Mouse (Mus musculus) cerebellum, postnatal 36 days (tissue): Measurements from ENCODE around the gene Optc.
A peak's percentile ranks its signal among the peaks of the same experiment; 100 is the strongest.

Experiments
- DNase-seq, 2 experiments: peaks; one replicate each; pipeline ENCODE4 v3.0.0; 2021 to 2022; ENCODE audit warnings: mixed read lengths in 2 of 2

The Optc gene

DNA sequence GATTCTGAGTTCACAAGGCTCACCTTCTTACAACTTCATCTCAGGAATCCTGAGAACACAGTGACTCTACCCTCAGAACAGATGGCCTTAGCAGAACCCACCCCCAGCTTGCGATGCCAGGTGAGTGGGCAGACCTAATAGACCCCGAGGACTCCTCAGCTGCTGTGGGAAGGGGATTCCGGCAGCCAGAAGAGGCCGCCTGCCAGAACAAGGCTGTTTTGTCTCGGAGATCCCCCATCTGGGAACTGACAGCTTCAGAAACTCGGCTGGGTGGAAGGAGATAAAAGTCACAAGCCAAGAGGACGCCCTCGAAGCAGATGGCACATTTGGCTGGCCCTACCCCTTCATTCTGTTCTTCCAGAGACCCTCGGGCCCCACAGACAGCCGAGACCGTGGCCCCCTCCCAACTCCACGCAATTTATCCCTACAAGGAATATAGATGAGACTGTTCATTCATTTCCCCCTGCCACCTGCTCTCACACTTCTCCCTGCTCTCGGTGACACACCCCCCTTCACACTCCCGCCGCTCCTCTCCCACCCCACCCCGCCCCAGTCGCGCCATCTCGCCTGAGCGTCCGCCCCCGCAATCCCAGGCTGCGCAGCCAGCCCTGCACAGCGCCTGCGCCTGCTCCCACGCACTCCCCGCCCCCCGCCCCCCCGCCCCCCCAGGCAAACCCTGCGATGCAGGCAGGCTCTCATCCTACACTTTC, at the start of gene Optc:
Gene Optc (minus strand): TSS at position 51 of the 710 bp plus-strand sequence.
- DNase-seq, result peak; percentile 66 to 78

DNA sequence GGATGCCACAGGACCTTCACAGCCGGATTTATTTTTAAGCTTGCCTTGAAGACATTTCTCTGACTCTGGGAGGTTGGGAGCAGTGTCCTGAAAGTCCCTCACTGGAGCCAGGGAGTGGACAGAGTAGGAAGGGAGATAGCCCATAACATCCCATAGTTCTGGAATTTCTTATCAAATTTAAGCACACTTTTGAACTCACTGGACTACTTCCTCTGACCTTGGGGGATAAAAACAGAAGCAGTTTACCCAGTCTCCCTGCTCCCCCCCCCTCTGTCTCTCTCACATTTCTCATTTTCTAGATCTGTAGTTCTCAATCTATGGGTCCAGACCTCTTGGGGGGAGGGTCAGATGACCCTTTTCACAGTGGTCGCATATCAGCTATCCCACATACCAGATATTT, 46.2 kb upstream of the Optc start:
- DNase-seq, result no peak

DNA sequence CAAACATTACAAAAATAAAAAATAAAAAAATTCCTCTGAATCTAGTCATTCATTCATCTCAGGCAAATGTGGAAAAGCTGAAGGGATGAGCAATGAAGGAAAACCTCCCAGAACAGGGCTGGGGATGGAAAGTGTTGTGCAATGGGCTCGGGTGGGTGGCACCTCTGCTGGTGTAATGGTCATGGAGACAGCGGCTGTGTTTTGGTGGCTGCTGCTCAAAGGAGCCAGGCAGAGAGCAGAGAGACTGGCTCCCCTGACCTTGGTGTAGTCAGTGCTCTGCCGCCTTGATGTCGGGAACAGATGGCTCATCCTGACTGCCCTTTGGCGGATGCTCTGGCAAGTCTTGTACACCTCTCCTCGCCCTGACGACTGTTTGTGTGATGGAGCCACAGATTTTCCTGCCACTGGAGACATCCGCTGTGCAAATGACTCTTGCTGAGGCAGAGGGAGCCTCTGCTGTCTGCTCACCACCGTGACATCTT, 45.5 kb upstream of the Optc start:
- peak; percentile 65 to 68 for DNase-seq

DNA sequence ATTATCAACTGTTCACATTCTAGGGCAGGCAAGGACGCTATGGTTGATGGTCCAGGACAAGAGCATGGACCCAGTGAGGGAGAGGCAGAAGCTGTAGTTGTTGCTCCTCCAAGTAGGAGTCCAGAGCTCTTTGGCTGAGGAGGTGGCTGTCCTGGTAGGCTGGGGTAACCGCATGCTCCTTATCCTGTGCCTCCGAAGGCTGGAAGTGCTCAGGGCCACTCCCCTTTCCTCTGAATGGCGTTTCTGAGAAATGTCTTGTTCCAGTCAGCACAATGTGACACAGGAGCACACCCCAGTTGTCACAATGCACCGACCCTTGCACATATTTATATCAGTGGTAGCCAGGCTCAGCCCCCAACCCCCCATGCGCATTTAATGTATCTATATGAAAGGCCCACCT, 43.8 kb upstream of the Optc start:
- no peak for DNase-seq

DNA sequence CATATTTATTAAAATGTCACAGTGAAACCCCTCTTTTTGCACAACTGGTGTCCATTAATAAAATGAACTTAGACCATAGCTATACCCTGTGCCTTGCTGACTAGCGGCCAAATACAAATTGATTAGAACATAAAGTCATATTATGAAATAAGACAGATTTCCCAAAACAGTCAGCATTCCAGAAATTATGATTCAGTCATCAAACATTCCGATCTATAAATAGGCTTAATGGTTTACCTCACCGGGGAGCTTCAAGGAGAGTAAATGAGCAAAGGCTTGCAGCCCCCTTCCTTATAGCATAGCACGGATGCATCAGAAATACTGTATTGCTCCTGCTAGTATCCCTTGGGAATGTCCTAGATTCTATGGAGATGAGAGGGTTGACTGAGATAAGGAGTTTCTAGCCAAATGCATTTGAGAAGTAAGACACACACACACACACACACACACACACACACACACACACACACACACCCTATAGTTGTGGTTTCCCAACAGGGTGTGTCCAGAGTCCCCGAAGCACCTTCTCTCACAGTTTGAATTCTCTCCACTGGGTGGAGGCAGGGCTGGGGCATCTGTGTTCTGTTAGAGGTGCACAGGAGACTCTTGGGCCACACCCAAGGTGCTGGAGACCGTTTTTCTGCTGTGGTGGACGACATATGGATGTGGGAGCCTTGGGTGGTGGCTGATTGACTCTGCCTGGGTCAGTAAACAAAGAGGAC, 42.4 kb upstream of the Optc start:
- DNase-seq, result no peak

DNA sequence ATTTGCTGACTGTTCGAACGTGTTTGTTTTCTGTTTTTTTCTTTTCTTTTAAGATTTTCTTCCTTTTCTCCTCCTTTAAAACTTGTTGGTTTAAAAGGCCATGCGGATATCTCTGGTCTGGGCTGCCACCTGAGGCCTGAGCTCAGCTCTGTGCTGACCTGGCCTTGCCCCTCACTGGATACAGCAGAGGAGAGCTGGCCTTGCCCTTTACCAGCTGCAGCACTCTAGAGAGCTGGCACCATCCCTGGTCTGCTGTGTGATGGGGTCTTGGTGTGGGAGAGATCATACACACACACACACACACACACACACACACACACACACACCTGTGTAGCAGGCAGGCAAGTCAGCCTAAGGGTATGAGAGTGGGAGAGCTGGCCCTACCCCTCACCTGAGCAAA, 37.3 kb upstream of the Optc start:
- DNase-seq, result no peak

DNA sequence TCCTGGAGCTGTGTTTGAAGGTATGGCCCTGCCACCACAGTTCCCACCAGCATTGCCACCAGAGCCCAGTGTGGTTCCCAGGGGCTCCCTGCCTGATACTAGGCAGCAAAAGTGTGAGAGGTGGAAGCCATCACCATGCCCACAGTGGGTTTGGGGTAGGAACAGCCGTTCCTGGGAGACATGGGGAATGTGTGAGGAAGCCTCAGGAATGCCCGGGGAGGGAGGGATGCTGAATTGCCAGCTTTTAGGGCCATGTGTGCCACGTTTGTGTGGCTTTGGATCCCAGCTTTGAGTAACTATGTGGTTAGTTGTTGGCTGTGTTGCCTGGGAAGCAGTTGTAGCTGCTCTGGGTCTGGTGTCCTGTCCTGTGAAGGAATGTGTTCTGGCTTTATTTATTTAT, 34.1 kb upstream of the Optc start:
- DNase-seq, result no peak

DNA sequence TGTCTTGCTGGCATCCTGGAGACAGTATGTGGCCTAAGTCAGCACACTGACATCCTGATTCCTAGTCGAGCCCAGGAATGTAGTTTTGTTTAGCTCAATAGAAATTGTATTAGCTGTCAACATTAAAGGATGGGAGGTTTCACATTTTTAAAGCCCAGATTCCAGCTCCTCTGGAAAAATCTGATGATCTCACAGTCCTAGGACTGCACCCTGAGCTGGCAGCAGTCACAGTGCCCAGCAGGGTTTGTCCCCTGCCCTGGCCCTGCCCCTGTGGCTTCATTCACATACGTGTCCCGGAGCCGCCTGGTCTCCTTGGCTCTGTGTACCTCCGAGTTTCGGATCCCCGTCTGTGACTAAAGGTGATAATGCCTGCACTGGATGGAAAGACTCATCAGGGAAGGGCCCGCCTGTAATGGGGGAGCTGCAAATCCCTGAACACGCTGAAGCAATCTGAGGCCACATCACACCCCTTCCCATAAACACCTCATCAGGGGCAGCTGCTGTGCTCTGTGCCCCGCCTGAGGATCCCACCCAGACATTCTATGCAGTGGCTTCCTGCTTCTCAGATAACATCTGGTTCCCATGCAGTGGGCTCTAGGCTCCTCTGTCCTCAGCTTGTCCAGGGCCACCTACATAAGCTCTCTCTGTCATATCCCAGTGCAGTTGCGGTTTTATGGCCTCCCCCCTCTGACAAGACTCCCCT, 33.5 kb upstream of the Optc start:
- DNase-seq, result no peak

DNA sequence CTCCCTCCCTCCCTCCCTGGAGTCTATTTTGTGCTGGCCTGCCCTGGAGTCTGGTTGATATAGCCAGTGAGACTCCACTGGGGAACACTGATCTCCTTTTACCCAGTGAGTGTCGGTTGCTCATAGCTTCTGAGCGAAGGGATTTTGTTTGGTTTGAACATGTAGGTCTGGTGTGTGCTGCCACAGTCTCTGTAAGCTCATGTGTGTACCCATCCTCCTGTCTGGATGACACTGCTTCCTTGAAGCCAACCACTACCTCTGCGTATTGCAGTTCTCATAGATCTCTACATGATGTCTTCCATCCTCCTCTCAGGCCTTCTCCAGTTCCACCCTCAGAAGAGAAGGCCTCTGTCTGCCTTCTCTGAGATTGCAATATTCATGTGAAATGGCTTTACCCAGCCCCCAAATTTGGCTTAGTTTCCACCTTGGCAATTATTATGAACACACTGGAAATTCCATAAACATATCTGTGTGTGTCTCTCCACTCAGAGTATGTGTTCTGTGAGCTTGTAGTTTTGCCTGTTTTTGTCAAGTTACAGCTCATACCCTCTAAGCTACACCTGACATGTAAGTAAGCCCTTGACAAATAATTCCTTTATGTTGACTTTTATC, 32.8 kb upstream of the Optc start:
- DNase-seq, result no peak

DNA sequence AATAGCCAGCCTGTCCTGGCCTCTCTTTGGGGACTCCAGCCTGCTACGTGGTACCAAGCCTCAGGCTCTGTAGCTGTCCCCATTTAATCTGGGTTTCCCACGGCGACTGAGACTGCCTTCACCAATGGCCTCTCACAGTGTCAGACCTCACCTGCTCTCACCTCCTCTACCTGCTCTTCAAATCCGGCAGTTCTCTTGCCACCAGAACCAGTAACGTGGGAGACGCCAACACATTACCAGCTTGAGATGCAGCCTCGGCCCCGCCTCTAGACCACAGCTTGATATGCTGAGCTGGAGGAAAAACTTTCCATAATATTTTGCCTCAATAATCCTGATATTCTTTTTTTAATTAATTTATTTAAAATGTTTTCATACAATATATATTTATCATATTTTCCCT, 31.9 kb upstream of the Optc start:
- DNase-seq, result no peak

DNA sequence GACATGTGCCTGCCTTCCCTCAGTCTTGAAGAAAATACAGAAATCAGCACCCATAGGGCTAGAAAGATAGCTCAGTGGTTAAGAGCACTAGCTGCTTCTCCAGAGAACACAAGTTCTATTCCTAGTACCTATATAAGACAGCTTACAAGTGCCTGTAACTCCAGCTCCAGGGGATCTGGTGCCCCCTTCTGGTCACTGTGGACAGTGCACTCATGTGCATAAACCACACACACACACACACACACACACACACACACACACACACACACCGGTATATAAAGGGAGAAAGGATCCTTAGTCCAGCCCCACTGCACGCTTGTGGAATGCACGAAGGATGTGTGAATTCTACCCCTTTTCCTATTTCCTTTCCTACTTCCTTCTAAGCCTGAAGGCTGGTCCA, 28.4 kb upstream of the Optc start:
- no peak for DNase-seq

DNA sequence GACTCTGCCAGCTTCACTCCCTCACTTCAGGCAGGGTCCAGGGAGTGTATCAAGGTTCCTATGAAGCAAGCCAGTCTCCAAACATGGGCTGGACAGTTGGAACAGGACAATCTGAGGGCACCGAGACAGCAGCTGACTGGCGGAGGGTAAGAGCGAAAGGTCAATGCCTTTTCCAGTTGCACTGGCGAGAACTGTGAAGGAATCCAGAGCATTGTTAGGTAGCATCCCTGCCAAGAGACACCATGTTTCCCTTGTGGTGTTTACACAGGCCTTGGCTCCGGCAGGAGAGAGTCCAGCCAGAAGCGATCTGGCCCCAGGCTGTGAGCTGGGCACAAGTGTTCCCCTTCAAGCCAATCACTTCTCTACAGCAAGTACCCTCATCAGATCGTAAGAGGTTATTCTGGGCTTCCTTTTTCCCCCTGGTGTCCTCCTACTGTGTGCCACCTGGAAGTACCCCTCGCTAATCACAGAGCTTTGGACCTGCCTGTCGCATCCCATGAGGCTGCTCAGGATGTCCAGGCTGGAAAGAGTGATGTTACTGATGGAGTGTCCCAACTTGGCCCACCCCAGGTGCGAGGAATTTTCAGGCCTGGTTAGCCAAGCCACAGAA, 26.7 kb upstream of the Optc start:
- DNase-seq, result peak; percentile 37 to 38

DNA sequence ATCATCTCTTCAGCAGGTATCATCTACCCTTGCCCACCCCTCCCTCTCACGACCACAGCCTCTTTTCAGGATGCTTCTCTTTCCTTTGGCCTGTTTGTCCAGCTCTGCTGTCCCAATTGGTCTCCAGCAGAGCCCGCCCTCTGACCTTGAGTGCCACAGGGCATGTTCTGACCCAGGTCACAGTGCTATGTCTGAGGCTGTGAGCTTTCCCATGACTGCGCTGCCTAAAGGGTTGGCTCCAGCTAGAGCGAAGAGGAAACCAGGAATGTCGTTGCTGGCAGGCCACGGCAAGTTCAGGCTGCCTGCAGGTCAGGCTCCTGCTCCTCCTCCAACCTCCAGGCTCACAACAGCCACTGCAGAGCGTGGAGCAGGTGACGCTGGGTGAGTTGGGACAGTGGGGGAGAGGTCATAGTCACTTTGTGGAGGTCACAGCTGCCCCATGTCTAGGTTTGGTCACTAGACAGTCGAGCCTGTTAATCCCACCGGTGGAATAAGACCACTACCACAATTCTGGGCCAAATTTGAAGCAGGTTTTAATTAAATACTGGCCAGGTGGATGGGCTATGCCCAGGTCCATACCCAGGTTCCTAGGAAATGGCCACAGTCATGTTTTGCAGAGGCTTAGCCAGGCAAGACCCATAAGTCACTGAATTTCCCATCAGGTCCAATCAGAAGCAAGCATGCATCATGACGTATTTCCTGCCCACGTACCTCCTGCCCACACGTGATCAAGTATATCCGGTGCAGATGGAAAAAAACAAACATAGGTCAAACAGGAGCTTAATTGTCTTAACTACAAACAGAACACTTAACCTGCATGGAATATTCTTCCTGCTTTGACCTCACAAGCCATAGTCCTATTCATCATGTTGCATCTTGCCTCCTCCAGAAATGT, 25.7 kb upstream of the Optc start:
- DNase-seq, result no peak

DNA sequence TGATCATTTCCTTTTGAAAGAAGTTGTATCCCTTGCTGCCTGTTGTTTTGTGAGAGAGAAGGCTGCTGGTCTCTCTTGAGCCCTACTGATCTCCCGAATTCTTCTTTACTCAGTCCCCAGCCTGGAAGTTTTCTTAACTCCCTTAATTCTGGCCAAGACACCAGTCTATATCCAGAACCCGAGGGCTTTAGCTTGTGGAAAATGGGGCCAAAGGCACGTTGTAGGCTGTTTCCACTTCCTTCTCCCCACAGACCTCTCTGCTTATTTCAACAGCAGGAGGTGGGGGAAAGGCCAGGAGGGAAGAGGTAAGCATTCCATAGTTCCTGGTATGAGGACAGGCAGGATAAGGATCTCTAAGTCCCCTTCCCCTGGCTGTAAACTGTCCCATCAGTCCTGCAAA, 22.2 kb upstream of the Optc start:
- no peak for DNase-seq

DNA sequence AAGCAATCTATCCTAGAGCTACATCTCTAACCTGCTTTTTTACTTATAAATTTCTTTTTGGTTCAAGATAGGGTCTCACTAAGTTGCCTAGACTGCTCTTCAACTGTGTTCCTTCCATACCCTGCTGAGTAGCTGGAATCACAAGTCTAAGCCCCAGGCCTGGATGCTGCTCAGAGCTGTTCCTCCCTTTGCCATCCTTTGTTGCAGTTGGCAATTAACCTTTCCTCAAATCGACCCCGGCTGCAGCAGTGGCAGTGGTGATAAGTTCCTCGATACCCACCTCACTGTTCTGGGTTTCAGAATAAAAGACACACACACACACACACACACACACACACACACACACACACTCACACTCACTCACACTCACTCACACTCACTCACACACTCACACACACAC, 17.4 kb upstream of the Optc start:
- DNase-seq, result no peak

DNA sequence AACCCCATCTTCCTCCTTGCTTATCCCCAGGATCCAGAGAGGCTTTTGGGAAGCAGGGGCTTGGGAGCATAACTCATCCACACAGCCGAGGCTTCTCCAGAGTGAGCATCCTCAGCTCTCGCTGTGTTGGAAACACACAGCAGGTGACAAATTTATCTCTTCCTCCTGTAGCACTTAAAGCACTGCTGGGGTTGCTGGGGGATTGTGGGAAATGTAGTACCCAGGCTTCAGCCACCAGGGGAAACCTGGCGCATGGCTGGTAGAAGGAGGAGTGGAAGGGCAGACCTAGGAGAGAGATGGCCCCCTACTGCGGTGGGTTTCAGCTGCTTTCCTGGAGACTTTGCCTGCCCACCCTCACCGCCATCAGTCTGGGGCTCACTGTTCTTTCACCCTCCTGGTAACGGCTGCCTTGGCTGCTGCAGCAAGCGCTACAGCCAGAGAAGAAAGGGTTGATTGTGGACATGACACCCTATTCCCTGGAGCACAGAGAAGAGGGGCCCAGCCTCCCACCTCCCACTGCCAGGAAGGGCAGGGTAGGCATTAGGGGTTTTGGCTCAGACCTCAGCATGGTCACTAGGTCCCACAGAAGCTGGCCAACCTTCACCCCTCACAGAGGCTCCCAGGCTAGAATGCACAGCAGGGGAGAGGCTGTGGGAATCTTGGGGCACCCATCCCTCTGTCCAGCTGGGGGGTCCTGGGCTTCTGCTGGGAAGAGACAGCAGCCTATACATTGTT, 16.5 kb upstream of the Optc start:
- DNase-seq, result no peak

DNA sequence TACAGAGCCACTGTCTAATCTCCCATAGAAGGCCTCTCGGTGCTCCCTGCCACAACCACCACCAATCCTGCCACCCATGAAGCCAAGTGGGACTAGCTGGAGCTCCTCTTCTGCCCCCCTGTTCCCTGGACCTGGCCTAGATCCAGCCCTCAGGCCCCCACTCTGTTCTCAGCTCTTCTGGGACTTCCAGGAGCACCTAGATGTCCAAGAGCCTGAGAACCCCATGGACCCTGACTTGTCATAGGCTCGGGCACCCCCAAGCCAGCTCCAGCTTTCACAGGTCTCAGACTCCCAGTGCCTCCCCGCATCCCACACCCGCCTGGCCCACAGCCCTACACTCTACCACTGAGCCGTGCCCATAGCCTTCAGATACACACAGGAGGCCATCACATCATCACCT, 15.3 kb upstream of the Optc start:
- DNase-seq, result no peak

DNA sequence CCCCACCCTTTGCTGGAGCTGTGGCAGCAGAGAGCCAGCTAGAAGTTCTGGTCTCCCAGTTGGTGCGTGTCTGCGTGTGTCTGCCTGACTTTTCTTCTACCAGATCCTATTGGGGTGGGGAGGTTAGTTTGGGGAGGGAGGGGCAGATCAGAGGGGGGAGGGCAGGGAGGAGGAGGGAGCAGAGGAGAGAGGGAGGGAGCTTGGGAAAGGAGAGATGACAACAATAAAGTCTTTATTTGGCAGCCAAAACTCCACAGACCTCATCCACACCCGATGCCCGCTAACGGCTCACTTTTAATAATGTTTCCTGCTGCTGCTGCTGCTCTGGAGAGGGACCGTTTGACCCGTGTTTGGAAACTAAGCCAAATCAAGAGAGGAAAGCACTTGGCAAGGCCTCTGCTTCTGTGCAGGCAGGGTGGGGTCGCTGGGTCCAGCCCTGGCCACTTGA, 13.5 kb upstream of the Optc start, which contains the start of gene Prelp:
Gene Prelp (minus strand): TSS at position 111 of the 448 bp plus-strand sequence.
- no peak for DNase-seq

DNA sequence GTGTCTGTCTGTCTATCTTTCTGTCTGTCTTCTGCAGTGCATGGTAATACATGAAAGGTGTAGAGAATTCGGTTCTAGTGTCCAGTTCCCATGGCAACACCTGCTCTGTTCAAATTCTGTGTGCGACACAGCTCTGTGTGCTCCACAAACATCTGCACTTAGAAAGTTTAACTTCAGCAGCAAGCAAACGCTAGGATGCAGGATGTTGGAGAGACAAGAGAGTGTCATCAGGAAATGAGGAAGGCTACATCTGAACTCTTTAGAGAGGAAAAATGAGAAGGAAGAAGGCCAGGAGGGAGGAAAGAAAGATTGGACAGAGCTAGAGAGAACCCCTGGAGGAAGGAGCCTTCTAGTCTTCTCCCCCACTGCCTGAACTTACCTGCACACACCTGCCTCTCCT, 13.1 kb upstream of the Optc start:
- DNase-seq, result no peak

DNA sequence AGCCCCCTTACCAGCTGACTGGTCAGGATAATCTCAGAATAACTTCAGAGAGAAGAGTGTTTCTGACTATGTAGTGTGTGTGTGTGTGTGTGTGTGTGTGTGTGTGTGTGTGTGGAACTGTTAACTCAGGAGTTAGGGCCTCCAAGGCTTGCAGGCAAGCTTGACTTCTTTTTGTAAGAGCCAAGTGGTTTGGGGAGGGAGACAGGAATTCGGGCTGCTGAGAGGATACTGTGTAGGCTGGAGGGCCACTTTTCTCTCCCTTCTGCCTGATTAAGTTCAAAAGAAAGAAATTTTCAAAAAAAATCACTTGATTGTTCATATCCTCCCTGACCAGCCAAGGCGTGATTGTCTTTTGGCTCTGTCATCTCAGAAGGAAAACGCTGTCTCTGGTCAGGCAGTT, 12.6 kb upstream of the Optc start:
- DNase-seq, result no peak

DNA sequence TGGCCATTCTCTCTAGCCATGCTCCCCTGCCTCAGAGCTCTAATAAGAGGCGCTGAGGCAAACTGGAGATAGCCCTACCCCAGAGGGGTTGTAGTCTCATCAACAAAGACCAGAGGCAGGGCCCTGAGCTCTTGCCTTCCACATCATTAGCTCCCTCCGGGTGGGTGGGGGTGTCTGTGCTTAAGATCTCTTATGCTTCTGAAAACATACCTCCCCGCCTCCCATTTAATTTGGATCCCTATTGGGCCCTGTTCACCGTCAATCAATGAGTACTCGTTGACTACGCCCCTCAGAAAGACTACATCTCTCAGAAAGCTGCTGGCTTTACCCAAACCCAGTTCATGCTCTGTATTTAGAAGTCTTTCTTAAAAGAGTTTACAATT, 10.3 kb upstream of the Optc start:
- no peak for DNase-seq
